27 mouse cellular contexts compared by ENCODE assay signal in the genomic region with DNA sequence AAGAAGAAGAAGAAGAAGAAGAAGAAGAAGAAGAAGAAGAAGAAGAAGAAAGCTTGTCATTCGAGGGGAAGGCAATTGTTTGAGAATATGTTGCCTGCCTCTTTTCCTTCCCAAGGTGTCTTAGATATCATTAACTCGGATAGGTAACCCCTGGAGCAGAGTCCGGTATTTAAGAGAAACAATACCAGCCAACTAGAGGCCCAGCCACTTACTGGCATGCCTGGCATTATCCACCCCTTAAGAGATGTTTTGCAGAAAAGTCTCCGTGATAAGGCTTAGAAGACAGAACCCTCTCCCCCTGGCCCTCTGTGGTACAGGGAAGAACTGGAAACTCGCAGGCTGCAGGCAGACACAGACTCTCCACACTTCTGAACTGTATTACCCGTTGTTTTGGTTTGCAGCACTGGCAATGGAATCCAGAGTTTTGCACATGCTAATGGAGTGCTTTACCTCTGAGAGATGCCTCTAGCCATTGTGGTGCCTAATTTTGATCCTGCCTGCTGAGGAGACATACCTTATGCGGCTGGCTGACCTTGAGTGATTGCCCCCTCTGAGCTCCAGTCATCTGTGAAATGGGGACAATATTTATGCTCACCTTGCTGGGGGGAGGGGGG. TPM values are rescaled to one million over a fixed set of nuclear protein-coding genes. Genes with fewer than 3 reads are reported as not detected.
DNase-seq lines count a peak whose midpoint lies in the region; ATAC-seq and TF ChIP-seq lines count a peak whose summit lies in the region.
"Had no signal": no experiment of that assay in that cellular context is flagged by ENCODE, and none has a peak within 500 bp of the region (broad histone marks: within the 10 kb centered on the region; RNA-seq: fewer than 3 reads in every experiment).

No protein-coding gene starts in this region.

- no peaks in the 10 kb centered on the region for H3K36me3 ChIP-seq in liver, adult 2 months (ENCODE audit: control insufficient read depth, insufficient read depth, low read length)
- no peaks in the 10 kb centered on the region for H3K36me3 ChIP-seq in liver, embryonic 11.5 days (ENCODE audit: control insufficient read depth, insufficient read depth, low read length)
- H3K36me3 ChIP-seq in ES-Bruce4 (ENCODE audit: control insufficient read depth, insufficient read depth, low read length, poor library complexity, severe bottlenecking): no peaks in the 10 kb centered on the region
- H3K36me3 ChIP-seq in kidney, embryonic 16.5 days (ENCODE audit: insufficient read depth, low read length): no peaks in the 10 kb centered on the region
- H3K36me3 ChIP-seq: forebrain, embryonic 15.5 days; heart, embryonic 12.5 days; limb, embryonic 13.5 days; midbrain, embryonic 10.5 days had no signal

- no peak for TF ChIP-seq POLR2A in liver, adult 2 months (IDR thresholded peaks at IDR 0.05; ENCODE audit: extremely low read depth, insufficient read depth, low read length)
- TF ChIP-seq POLR2A in ES-Bruce4 (IDR thresholded peaks at IDR 0.05; ENCODE audit: insufficient read depth, low read length): no peak
- TF ChIP-seq POLR2A in embryonic fibroblast, embryonic 13.5 days (IDR thresholded peaks at IDR 0.05; ENCODE audit: low read depth, low read length): no peak

- H3K9me3 ChIP-seq in liver, embryonic 11.5 days (ENCODE audit: control insufficient read depth, low read length): no peaks in the 10 kb centered on the region
- no peaks in the 10 kb centered on the region for H3K9me3 ChIP-seq in ES-Bruce4 (replicated peaks; ENCODE audit: control insufficient read depth, insufficient read depth, low read length, poor library complexity, severe bottlenecking)
- no peaks in the 10 kb centered on the region for H3K9me3 ChIP-seq in kidney, embryonic 16.5 days (ENCODE audit: low read length)
- H3K9me3 ChIP-seq: forebrain, embryonic 15.5 days; heart, embryonic 12.5 days; limb, embryonic 13.5 days; midbrain, embryonic 10.5 days had no signal

- H3K27me3 ChIP-seq in liver, adult 2 months (ENCODE audit: control insufficient read depth, insufficient read depth, low read length): no peaks in the 10 kb centered on the region
- H3K27me3 ChIP-seq in liver, embryonic 11.5 days (replicated peaks; ENCODE audit: control insufficient read depth, insufficient read depth, low read length): no peaks in the 10 kb centered on the region; the same call in 1 of the 2 replicates
- no peaks in the 10 kb centered on the region for H3K27me3 ChIP-seq in ES-Bruce4 (ENCODE audit: control insufficient read depth, insufficient read depth, low read length, poor library complexity, severe bottlenecking)
- no peaks in the 10 kb centered on the region for H3K27me3 ChIP-seq in kidney, embryonic 16.5 days (ENCODE audit: insufficient read depth, low read length)
- H3K27me3 ChIP-seq: forebrain, embryonic 15.5 days; heart, embryonic 12.5 days; limb, embryonic 13.5 days had no signal

- TF ChIP-seq EP300 in ES-Bruce4 (IDR thresholded peaks at IDR 0.05; ENCODE audit: insufficient read depth, low read depth, low read length): peak; percentile 91

- no peak for ATAC-seq in liver, embryonic 11.5 days (replicated peaks; ENCODE audit: low FRiP score)
- ATAC-seq in kidney, embryonic 16.5 days (ENCODE audit: low FRiP score, low TSS enrichment): no peak
- ATAC-seq in erythroid progenitor cell, adult 5-6 weeks (replicated peaks; ENCODE audit: low FRiP score, poor library complexity, severe bottlenecking): no peak
- ATAC-seq: forebrain, embryonic 15.5 days; hindbrain, postnatal 0 days had no signal

- H3K79me2 ChIP-seq in liver, adult 2 months (ENCODE audit: control insufficient read depth, insufficient read depth, low read length): no peaks in the 10 kb centered on the region

- peaks cover 26% of the 10 kb centered on the region for H3K4me1 ChIP-seq in liver, adult 2 months (ENCODE audit: control insufficient read depth, insufficient read depth, low read length)
- peaks cover 11% of the 10 kb centered on the region; the same call in 1 of the 2 replicates for H3K4me1 ChIP-seq in liver, embryonic 11.5 days (replicated peaks; ENCODE audit: control insufficient read depth, insufficient read depth, low read length)
- peaks cover 17% of the 10 kb centered on the region for H3K4me1 ChIP-seq in ES-Bruce4 (ENCODE audit: control insufficient read depth, insufficient read depth, low read length)
- H3K4me1 ChIP-seq in embryonic fibroblast, embryonic 13.5 days (ENCODE audit: control insufficient read depth, insufficient read depth, low read length): peaks cover 16% of the 10 kb centered on the region
- H3K4me1 ChIP-seq in kidney, embryonic 16.5 days (ENCODE audit: insufficient read depth, low read length): peaks cover 40% of the 10 kb centered on the region

- no peak overlapping the region for H3K4me2 ChIP-seq in liver, embryonic 11.5 days
- no peak overlapping the region for H3K4me2 ChIP-seq in kidney, embryonic 16.5 days (replicated peaks; ENCODE audit: low read depth, low read length)
- H3K4me2 ChIP-seq: forebrain, embryonic 15.5 days; limb, embryonic 13.5 days had no signal

- WGBS in liver, adult 2 months: 70% methylated on average over 7 of the region's 7 CpGs
- WGBS in liver, embryonic 11.5 days: 61% methylated on average over 7 of the region's 7 CpGs
- 56% methylated on average over 7 of the region's 7 CpGs for WGBS in kidney, embryonic 16.5 days

- H3K9ac ChIP-seq in liver, adult 2 months (ENCODE audit: low read depth, low read length): no peak overlapping the region; the same call in 1 of the 2 replicates
- no peak overlapping the region for H3K9ac ChIP-seq in liver, embryonic 11.5 days (ENCODE audit: low read depth, low read length)
- no peak overlapping the region for H3K9ac ChIP-seq in ES-Bruce4 (ENCODE audit: low read depth, poor library complexity, severe bottlenecking)
- H3K9ac ChIP-seq in kidney, embryonic 16.5 days (replicated peaks; ENCODE audit: low read length): no peak overlapping the region
- H3K9ac ChIP-seq: forebrain, embryonic 15.5 days; heart, embryonic 12.5 days; limb, embryonic 13.5 days had no signal

- H3K4me3 ChIP-seq in liver, adult 2 months (ENCODE audit: insufficient read depth, low read depth, low read length): no peak overlapping the region
- H3K4me3 ChIP-seq in liver, embryonic 11.5 days (ENCODE audit: low read depth, low read length): no peak overlapping the region
- H3K4me3 ChIP-seq in ES-Bruce4 (ENCODE audit: low read depth, low read length): no peak overlapping the region
- H3K4me3 ChIP-seq in embryonic fibroblast, embryonic 13.5 days (ENCODE audit: insufficient read depth, low read length): no peak overlapping the region
- no peak overlapping the region for H3K4me3 ChIP-seq in kidney, embryonic 16.5 days (ENCODE audit: low read length)
- H3K4me3 ChIP-seq: forebrain, embryonic 15.5 days; heart, embryonic 12.5 days; limb, embryonic 13.5 days; midbrain, embryonic 10.5 days had no signal

- no peak for DNase-seq in liver, adult 2 months (ENCODE audit: extremely low read depth, low read depth, low spot score)
- no peak for DNase-seq in liver, embryonic 11.5 days (ENCODE audit: low spot score)
- no peak for DNase-seq in MN1 (ENCODE audit: low spot score)
- DNase-seq in spleen, postnatal 4 days (ENCODE audit: low spot score in 2 of 2): no peak
- DNase-seq: B cell, adult 2 months; cerebellum, adult 8-10 months; cerebellum, postnatal 36 days; thymus, postnatal 14 days had no signal

- no peak for TF ChIP-seq CTCF in liver, adult 2 months (IDR thresholded peaks at IDR 0.05; ENCODE audit: low read depth, low read length)
- no peak for TF ChIP-seq CTCF in ES-Bruce4 (IDR thresholded peaks at IDR 0.05; ENCODE audit: low read depth, low read length)
- no peak for TF ChIP-seq CTCF in embryonic fibroblast, embryonic 13.5 days (IDR thresholded peaks at IDR 0.05; ENCODE audit: borderline replicate concordance, insufficient read depth, low read length)

- H3K27ac ChIP-seq in liver, adult 2 months (replicated peaks; ENCODE audit: insufficient read depth, low read depth, low read length): peak overlapping the region; percentile 99
- H3K27ac ChIP-seq in liver, embryonic 11.5 days (ENCODE audit: low read depth, low read length): no peak overlapping the region
- H3K27ac ChIP-seq in ES-Bruce4 (ENCODE audit: insufficient read depth, low read length): peak overlapping the region; percentile 27
- H3K27ac ChIP-seq in embryonic fibroblast, embryonic 13.5 days (ENCODE audit: insufficient read depth, low read length): peak overlapping the region; percentile 21; the same call in 1 of the 2 replicates
- peak overlapping the region; percentile 83 for H3K27ac ChIP-seq in kidney, embryonic 16.5 days (ENCODE audit: low read length)
- H3K27ac ChIP-seq: forebrain, embryonic 15.5 days; hindbrain, postnatal 0 days; limb, embryonic 13.5 days; midbrain, embryonic 10.5 days had no signal

RNA-seq across cellular contexts. Expression of a gene that starts 2.8 kb away (rescaled TPM):
- 33.7 and 40.9 TPM in 2 replicates for total RNA-seq in liver, adult 2 months (2014; rRNA removed)
- polyA plus RNA-seq in liver, adult 2 months (2012; rRNA removed): 145 and 157 TPM in 2 replicates
- polyA plus RNA-seq in liver, embryonic 11.5 days (2014; fragmentation: Nextera tagmentation; extraction: Ambion mirVana): 49.1 and 52.8 TPM in 2 replicates
- polyA plus RNA-seq in ES-Bruce4 (2011; ENCODE audit: insufficient read depth, insufficient read length, low read depth, missing spikeins): 13.3 and 19.8 TPM in 2 replicates
- 23.1 and 23.6 TPM in 2 replicates for polyA plus RNA-seq in embryonic fibroblast, embryonic 13.5 days (2011; ENCODE audit: insufficient read length, low read depth, missing spikeins)
- polyA plus RNA-seq in kidney, embryonic 16.5 days (2015; fragmentation: Nextera tagmentation; extraction: Ambion mirVana): 65.9 and 67.0 TPM in 2 replicates
- total RNA-seq in erythroid progenitor cell, adult 5-6 weeks (2015; ENCODE audit: low replicate concordance): 8.8 and 10.8 TPM in 2 replicates
- total RNA-seq in erythroid progenitor cell, adult 5-6 weeks (2017; ENCODE audit: low replicate concordance): 3.1 and 5.3 TPM in 2 replicates

RNA-seq across cellular contexts. Expression of a gene that starts 6.8 kb away (rescaled TPM):
- total RNA-seq in liver, adult 2 months (2014; rRNA removed): 0.46 TPM in 1 of 2 replicates, not detected in the other
- polyA plus RNA-seq in liver, adult 2 months (2012; rRNA removed): 11.7 and 14.2 TPM in 2 replicates
- polyA plus RNA-seq in liver, embryonic 11.5 days (2014; fragmentation: Nextera tagmentation; extraction: Ambion mirVana): 4.4 and 7.4 TPM in 2 replicates
- 2.3 TPM in 1 of 2 replicates, not detected in the other for polyA plus RNA-seq in ES-Bruce4 (2011; ENCODE audit: insufficient read depth, insufficient read length, low read depth, missing spikeins)
- 4.1 and 5.8 TPM in 2 replicates for polyA plus RNA-seq in embryonic fibroblast, embryonic 13.5 days (2011; ENCODE audit: insufficient read length, low read depth, missing spikeins)
- polyA plus RNA-seq in kidney, embryonic 16.5 days (2015; fragmentation: Nextera tagmentation; extraction: Ambion mirVana): 8.1 and 14.0 TPM in 2 replicates
- not detected in 2 replicates for total RNA-seq in erythroid progenitor cell, adult 5-6 weeks (2015; ENCODE audit: low replicate concordance)
- not detected in 2 replicates for total RNA-seq in erythroid progenitor cell, adult 5-6 weeks (2017; ENCODE audit: low replicate concordance)

RNA-seq across cellular contexts. Expression of a gene that starts 10.3 kb away (rescaled TPM):
- total RNA-seq in liver, adult 2 months (2014; rRNA removed): 511 and 573 TPM in 2 replicates
- polyA plus RNA-seq in liver, adult 2 months (2012; rRNA removed): 178 and 182 TPM in 2 replicates
- polyA plus RNA-seq in liver, embryonic 11.5 days (2014; fragmentation: Nextera tagmentation; extraction: Ambion mirVana): 38.9 and 39.2 TPM in 2 replicates
- polyA plus RNA-seq in ES-Bruce4 (2011; ENCODE audit: insufficient read depth, insufficient read length, low read depth, missing spikeins): 212 and 213 TPM in 2 replicates
- 242 and 248 TPM in 2 replicates for polyA plus RNA-seq in embryonic fibroblast, embryonic 13.5 days (2011; ENCODE audit: insufficient read length, low read depth, missing spikeins)
- polyA plus RNA-seq in kidney, embryonic 16.5 days (2015; fragmentation: Nextera tagmentation; extraction: Ambion mirVana): 204 and 209 TPM in 2 replicates
- total RNA-seq in erythroid progenitor cell, adult 5-6 weeks (2015; ENCODE audit: low replicate concordance): 2.5 and 7.2 TPM in 2 replicates
- 5.7 and 7.2 TPM in 2 replicates for total RNA-seq in erythroid progenitor cell, adult 5-6 weeks (2017; ENCODE audit: low replicate concordance)

RNA-seq across cellular contexts. Expression of a gene that starts 19.5 kb away (rescaled TPM):
- total RNA-seq in liver, adult 2 months (2014; rRNA removed): not detected in 2 replicates
- polyA plus RNA-seq in liver, adult 2 months (2012; rRNA removed): not detected in 2 replicates
- polyA plus RNA-seq in liver, embryonic 11.5 days (2014; fragmentation: Nextera tagmentation; extraction: Ambion mirVana): not detected in 2 replicates
- not detected in 2 replicates for polyA plus RNA-seq in ES-Bruce4 (2011; ENCODE audit: insufficient read depth, insufficient read length, low read depth, missing spikeins)
- not detected in 2 replicates for polyA plus RNA-seq in embryonic fibroblast, embryonic 13.5 days (2011; ENCODE audit: insufficient read length, low read depth, missing spikeins)
- polyA plus RNA-seq in kidney, embryonic 16.5 days (2015; fragmentation: Nextera tagmentation; extraction: Ambion mirVana): not detected in 2 replicates
- total RNA-seq in erythroid progenitor cell, adult 5-6 weeks (2015; ENCODE audit: low replicate concordance): not detected in 2 replicates
- not detected in 2 replicates for total RNA-seq in erythroid progenitor cell, adult 5-6 weeks (2017; ENCODE audit: low replicate concordance)
- total RNA-seq: adrenal gland, postnatal 10 days; CH12.LX; gastrocnemius, postnatal 14 days; heart, postnatal 14 days; hindbrain, postnatal 0 days; left cerebral cortex, adult 18-20 months; left cerebral cortex, postnatal 25 days; midbrain, postnatal 0 days had no signal
- polyA plus RNA-seq: embryonic facial prominence, embryonic 14.5 days; forebrain, embryonic 15.5 days; hindbrain, embryonic 11.5 days; hindbrain, postnatal 0 days; limb, embryonic 13.5 days; midbrain, embryonic 10.5 days; midbrain, postnatal 0 days; neural tube, embryonic 14.5 days had no signal

RNA-seq across cellular contexts. Expression of a gene that starts 31.9 kb away (rescaled TPM):
- total RNA-seq in liver, adult 2 months (2014; rRNA removed): 8.1 and 10.1 TPM in 2 replicates
- 7.6 and 9.5 TPM in 2 replicates for polyA plus RNA-seq in liver, adult 2 months (2012; rRNA removed)
- polyA plus RNA-seq in liver, embryonic 11.5 days (2014; fragmentation: Nextera tagmentation; extraction: Ambion mirVana): 2.1 TPM in 2 replicates
- 6.4 and 7.1 TPM in 2 replicates for polyA plus RNA-seq in ES-Bruce4 (2011; ENCODE audit: insufficient read depth, insufficient read length, low read depth, missing spikeins)
- polyA plus RNA-seq in embryonic fibroblast, embryonic 13.5 days (2011; ENCODE audit: insufficient read length, low read depth, missing spikeins): 13.8 and 19.0 TPM in 2 replicates
- polyA plus RNA-seq in kidney, embryonic 16.5 days (2015; fragmentation: Nextera tagmentation; extraction: Ambion mirVana): 12.6 and 18.2 TPM in 2 replicates
- total RNA-seq in erythroid progenitor cell, adult 5-6 weeks (2015; ENCODE audit: low replicate concordance): 6.3 TPM in 1 of 2 replicates, not detected in the other
- total RNA-seq in erythroid progenitor cell, adult 5-6 weeks (2017; ENCODE audit: low replicate concordance): 0.61 TPM in 1 of 2 replicates, not detected in the other
